Mouse (Mus musculus) G1E (cell line): ENCODE data around the gene Prss27. TPM values are rescaled to one million over a fixed set of nuclear protein-coding genes. Genes with fewer than 3 reads are reported as not detected.
A peak's percentile ranks its signal among the peaks of the same experiment; 100 is the strongest.

Experiments
- ATAC-seq: 2 replicates; pipeline ENCODE4 v1.8.0; 2016; ENCODE audit warnings: mild to moderate bottlenecking; ENCODE audit not compliant: insufficient number of reproducible peaks, poor library complexity, low FRiP score, severe bottlenecking; ENCODE audit errors: extremely low read depth
- DNase-seq: peaks from one replicate; pipeline ENCODE4 v3.0.0; 2012; ENCODE audit warnings: low spot score
- H3K27me3 ChIP-seq: 2 replicates; pipeline ENCODE4 v1.6.1; 2012; ENCODE audit warnings: mild to moderate bottlenecking, low read length, inconsistent platforms; ENCODE audit not compliant: insufficient read depth
- H3K36me3 ChIP-seq: replicated peaks from 2 replicates; pipeline ENCODE3; 2012; ENCODE audit warnings: mild to moderate bottlenecking, inconsistent platforms
- H3K4me1 ChIP-seq: 2 replicates; pipeline ENCODE4 v1.6.1; 2012; ENCODE audit warnings: low read depth, low read length, inconsistent platforms, mixed read lengths; ENCODE audit not compliant: insufficient read depth
- H3K4me3 ChIP-seq: 2 replicates; pipeline ENCODE4 v1.5.1; 2012; ENCODE audit warnings: low read depth, mild to moderate bottlenecking, inconsistent platforms, low read length, moderate library complexity, mixed read lengths
- H3K9me3 ChIP-seq: replicated peaks from 2 replicates; pipeline ENCODE4 v1.6.1; 2012; ENCODE audit warnings: inconsistent platforms
- CTCF ChIP-seq: IDR thresholded peaks from 2 replicates; pipeline ENCODE4 v1.5.1; 2012; ENCODE audit warnings: low read depth, low read length, inconsistent platforms, mixed read lengths
- GATA1 ChIP-seq: IDR thresholded peaks from 2 replicates; pipeline ENCODE4 v1.6.1; 2012; ENCODE audit warnings: borderline replicate concordance, low read length, inconsistent platforms, mixed read lengths
- GATA2 ChIP-seq: IDR thresholded peaks from 2 replicates; pipeline ENCODE4 v1.6.1; 2012; ENCODE audit warnings: low read depth, low read length, inconsistent platforms, borderline replicate concordance
- POLR2AphosphoS5 ChIP-seq: IDR thresholded peaks from 2 replicates; pipeline ENCODE4 v1.6.1; 2012; ENCODE audit warnings: low read depth, low read length, inconsistent platforms; ENCODE audit not compliant: insufficient replicate concordance
- TAL1 ChIP-seq: conservative IDR thresholded peaks from 2 replicates; pipeline ENCODE4 v1.6.1; 2012; ENCODE audit warnings: low read depth, low read length, inconsistent platforms, mixed read lengths
- polyA plus RNA-seq: library from polyadenylated mRNA; stranded (reverse); fragments of >175 nt; gene quantifications from 2 replicates; pipeline ENCODE4 v1.2.3, GENCODE M21; 2012
- total RNA-seq, 2 experiments: library from RNA; stranded (forward) in 1 of 2; stranded (reverse) in 1 of 2; fragments of 200-1000 nt in 1 of 2; fragments of >200 nt in 1 of 2; fragmentation: Nextera tagmentation in 1 of 2; gene quantifications; 2 replicates each; pipeline ENCODE4 v1.2.3; 2014 to 2017

Prss27 gene
- not detected in 2 replicates for total RNA-seq (2014; fragmentation: Nextera tagmentation)
- total RNA-seq (2017): not detected in 2 replicates
- not detected in 2 replicates for polyA plus RNA-seq

DNA sequence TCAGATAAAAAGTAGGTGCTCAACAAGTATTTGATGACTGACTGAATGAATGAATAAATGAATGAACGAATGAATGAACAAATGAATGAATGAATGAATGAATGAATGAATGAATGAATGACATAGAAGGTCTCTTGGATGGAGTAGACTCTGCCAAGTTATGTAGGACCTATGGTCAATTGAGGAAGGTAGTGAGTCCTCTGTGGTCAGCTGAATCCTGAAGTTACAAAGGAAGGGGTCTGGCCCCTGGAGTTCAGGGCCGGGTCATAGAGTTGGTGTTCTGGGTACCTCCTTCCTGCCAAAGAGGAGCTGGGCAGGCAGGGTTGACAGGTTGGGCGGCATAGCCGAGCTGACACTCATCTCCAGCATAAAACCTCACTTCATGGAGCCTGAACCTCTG, at the start of gene Prss27:
Gene Prss27 (plus strand): TSS at position 301 of the 400 bp plus-strand sequence.
- no peaks in the 10 kb centered on the region for H3K9me3 ChIP-seq
- H3K27me3 ChIP-seq: peaks cover 16% of the 10 kb centered on the region
- ATAC-seq (no peak), DNase-seq (no peak)
- H3K4me3 ChIP-seq: no peak within 1 kb of the TSS
- no peaks in the 10 kb centered on the region for H3K4me1 ChIP-seq
- no peak for TF ChIP-seq TAL1
- TF ChIP-seq GATA2: no peak
- TF ChIP-seq POLR2AphosphoS5: no peak
- TF ChIP-seq GATA1: no peak
- no peak for TF ChIP-seq CTCF
- H3K36me3 ChIP-seq: no peaks in the 10 kb centered on the region

- Histone ChIP-seq H3K36me3 (no peaks in the 10 kb centered on the region), H3K27me3 (peaks cover 18% of the 10 kb centered on the region), H3K4me1 (peaks cover 7% of the 10 kb centered on the region), H3K4me3 (no peak overlapping the region), H3K9me3 (no peaks in the 10 kb centered on the region)
- TF ChIP-seq POLR2AphosphoS5: no peak
- ATAC-seq: no peak
- DNase-seq: no peak
Measured at GRCm38 (mm10) chr17:23989802-23990201, 48.1 kb upstream of the Prss27 start.

GRCm38 (mm10) chr17:23992789-23993553, 45.0 kb upstream of the Prss27 start:
- DNase-seq: no peak
- no peaks in the 10 kb centered on the region for H3K9me3 ChIP-seq
- H3K4me1 ChIP-seq: peaks cover 7% of the 10 kb centered on the region
- no peak for ATAC-seq
- H3K4me3 ChIP-seq: no peak overlapping the region
- peaks cover 34% of the 10 kb centered on the region for H3K27me3 ChIP-seq
- H3K36me3 ChIP-seq: no peaks in the 10 kb centered on the region
- TF ChIP-seq POLR2AphosphoS5: no peak
- TF ChIP-seq TAL1: no peak

DNA sequence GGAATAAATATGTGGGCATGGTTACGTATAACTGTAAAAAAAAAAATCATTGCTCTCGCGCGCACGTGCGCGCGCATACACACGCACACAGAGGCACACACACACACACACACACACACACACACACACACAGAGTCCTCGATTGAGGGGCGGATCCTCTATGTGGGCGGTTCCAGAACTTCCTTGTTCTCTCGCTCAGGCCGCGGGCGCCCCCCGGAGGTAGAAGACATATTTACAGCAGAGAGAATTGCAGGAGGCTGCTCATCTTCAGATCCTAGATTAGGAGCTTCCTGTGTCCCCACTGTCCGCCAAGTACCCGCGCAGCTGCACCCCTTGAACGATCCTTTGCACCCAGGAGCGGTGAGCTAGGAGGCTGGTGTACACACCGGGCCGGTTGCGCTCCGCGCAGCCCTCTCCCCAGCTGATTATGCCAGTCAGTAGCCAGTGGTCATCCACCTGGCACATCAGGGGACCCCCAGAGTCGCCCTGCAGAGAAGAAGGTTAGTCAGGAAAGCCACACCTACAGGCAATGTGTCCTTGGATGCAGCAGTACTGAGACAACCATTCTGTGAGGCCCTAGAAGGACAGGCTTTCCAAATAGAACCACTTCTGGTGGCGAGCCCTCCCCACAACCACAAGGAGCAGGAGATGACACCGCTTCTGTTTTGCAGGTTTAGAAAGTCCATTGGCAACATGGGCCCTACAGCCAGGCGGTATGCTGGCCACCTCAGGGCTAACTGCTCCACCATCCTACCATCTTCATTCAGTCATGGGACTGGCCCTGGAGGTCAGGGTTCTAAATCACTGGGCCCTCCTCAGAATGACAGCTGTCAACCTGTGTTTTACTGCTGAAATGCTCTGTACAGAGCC, 44.1 kb upstream of the Prss27 start:
- no peak for TF ChIP-seq CTCF
- no peak for TF ChIP-seq TAL1
- TF ChIP-seq GATA2: no peak
- no peak for TF ChIP-seq POLR2AphosphoS5
- TF ChIP-seq GATA1: no peak
- DNase-seq (peak; percentile 49), ATAC-seq (peak; percentile 60)
- Histone ChIP-seq H3K4me1 (peaks cover 7% of the 10 kb centered on the region), H3K36me3 (no peaks in the 10 kb centered on the region), H3K4me3 (no peak overlapping the region; the same call in 1 of the 2 replicates), H3K27me3 (peaks cover 42% of the 10 kb centered on the region), H3K9me3 (no peaks in the 10 kb centered on the region)

- H3K9me3 ChIP-seq: no peaks in the 10 kb centered on the region
- H3K36me3 ChIP-seq: no peaks in the 10 kb centered on the region
- no peak overlapping the region for H3K4me3 ChIP-seq
- ATAC-seq (no peak), DNase-seq (no peak)
- H3K27me3 ChIP-seq: peaks cover 51% of the 10 kb centered on the region
- H3K4me1 ChIP-seq: peaks cover 7% of the 10 kb centered on the region
- TF ChIP-seq GATA2 (no peak), GATA1 (no peak), POLR2AphosphoS5 (no peak), TAL1 (no peak), CTCF (no peak)
Measured at GRCm38 (mm10) chr17:23994667-23995066, 43.3 kb upstream of the Prss27 start.

- Histone ChIP-seq H3K4me3 (no peak overlapping the region), H3K4me1 (peaks cover 7% of the 10 kb centered on the region), H3K36me3 (no peaks in the 10 kb centered on the region), H3K27me3 (peaks cover 51% of the 10 kb centered on the region), H3K9me3 (no peaks in the 10 kb centered on the region)
- TF ChIP-seq CTCF: no peak
- no peak for DNase-seq
- no peak for ATAC-seq
Measured at GRCm38 (mm10) chr17:23995421-23995820, 42.5 kb upstream of the Prss27 start.

DNA sequence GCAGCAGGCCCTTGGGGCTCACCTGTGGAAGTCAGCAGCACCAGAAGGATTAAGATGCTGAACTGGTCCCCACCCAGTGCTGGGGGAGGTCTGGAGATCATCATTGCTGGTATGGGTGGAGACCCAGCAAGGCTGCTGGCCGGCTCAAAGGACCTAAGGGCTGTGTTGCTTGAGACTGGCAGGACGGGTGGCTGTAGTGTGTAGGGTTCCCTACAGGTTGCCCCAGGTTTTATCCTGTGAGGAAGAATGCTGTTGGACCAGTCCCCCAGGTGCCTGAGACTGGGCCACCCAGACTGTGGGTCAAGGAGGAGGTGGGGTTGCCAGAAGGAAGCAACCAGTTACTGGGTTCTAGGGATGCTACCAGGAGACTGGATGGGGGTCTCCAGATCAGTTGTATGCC, 40.0 kb upstream of the Prss27 start, which contains the start of gene Prss22:
Gene Prss22 (minus strand): TSS at position 200 of the 400 bp plus-strand sequence.
- ATAC-seq: no peak
- H3K9me3 ChIP-seq: no peaks in the 10 kb centered on the region
- no peak within 1 kb of the TSS for H3K4me3 ChIP-seq
- DNase-seq: no peak
- H3K27me3 ChIP-seq: peaks cover 44% of the 10 kb centered on the region
- no peak for TF ChIP-seq CTCF
- TF ChIP-seq GATA1: no peak
- TF ChIP-seq POLR2AphosphoS5: no peak
- no peaks in the 10 kb centered on the region for H3K36me3 ChIP-seq
- peaks cover 7% of the 10 kb centered on the region for H3K4me1 ChIP-seq
